In the genomic region with DNA sequence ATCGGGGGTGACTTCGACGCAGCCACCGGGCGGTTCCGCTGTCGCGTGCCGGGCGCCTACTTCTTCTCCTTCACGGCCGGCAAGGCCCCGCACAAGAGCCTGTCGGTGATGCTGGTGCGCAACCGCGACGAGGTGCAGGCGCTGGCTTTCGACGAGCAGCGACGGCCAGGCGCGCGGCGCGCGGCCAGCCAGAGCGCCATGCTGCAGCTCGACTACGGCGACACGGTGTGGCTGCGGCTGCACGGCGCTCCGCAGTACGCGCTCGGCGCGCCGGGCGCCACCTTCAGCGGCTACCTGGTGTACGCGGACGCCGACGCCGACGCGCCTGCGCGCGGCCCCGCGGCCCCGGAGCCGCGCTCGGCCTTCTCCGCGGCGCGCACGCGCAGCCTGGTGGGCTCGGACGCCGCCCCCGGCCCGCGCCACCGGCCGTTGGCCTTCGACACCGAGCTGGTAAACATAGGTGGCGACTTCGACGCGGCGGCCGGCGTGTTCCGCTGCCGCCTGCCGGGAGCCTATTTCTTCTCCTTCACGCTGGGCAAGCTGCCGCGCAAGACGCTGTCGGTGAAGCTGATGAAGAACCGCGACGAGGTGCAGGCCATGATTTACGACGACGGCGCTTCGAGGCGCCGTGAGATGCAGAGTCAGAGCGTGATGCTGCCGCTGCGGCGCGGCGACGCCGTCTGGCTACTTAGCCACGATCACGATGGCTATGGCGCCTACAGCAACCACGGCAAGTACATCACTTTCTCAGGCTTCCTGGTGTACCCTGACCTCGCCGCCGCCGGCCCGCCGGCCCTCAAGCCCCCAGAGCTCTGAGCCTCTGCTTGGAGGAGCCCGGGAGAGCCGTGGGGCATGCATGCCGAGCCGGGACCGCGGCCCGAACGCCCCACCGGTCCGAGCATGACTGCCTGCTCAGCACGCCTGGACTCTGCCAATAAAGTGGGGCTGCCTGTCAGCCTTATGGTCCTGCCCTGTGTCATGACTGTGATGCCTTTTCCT, we compare ENCODE assay signal across 8 mouse cellular contexts. TPM values are rescaled to one million over a fixed set of nuclear protein-coding genes. Genes with fewer than 3 reads are reported as not detected.
DNase-seq lines count a peak whose midpoint lies in the region; ATAC-seq lines count a peak whose summit lies in the region.

No protein-coding gene starts in this region.

- WGBS in heart, embryonic 12.5 days, result 3% methylated on average over 132 of the region's 133 CpGs
- 2% methylated on average over 113 of the region's 133 CpGs for WGBS in kidney, embryonic 14.5 days
- WGBS in lung, embryonic 15.5 days, result 3% methylated on average over 111 of the region's 133 CpGs

- H3K27me3 ChIP-seq in heart, embryonic 12.5 days (replicated peaks), result peaks cover 29% of the 10 kb centered on the region
- peaks cover 33% of the 10 kb centered on the region for H3K27me3 ChIP-seq in kidney, embryonic 14.5 days (ENCODE audit: control insufficient read depth, insufficient read depth, low read length)
- peaks cover 63% of the 10 kb centered on the region for H3K27me3 ChIP-seq in lung, embryonic 15.5 days

- H3K4me2 ChIP-seq in heart, embryonic 12.5 days, result peak overlapping the region; percentile 87
- peak overlapping the region; percentile 89 for H3K4me2 ChIP-seq in kidney, embryonic 14.5 days (replicated peaks; ENCODE audit: low read depth, low read length)
- peak overlapping the region; percentile 90 for H3K4me2 ChIP-seq in lung, embryonic 15.5 days

- peaks cover 49% of the 10 kb centered on the region for H3K4me1 ChIP-seq in heart, embryonic 12.5 days (replicated peaks)
- no peaks in the 10 kb centered on the region; the same call in 1 of the 2 replicates for H3K4me1 ChIP-seq in kidney, embryonic 14.5 days (ENCODE audit: control insufficient read depth, insufficient read depth, low read length)
- H3K4me1 ChIP-seq in lung, embryonic 15.5 days, result peaks cover 26% of the 10 kb centered on the region

- H3K9ac ChIP-seq in heart, embryonic 12.5 days, result peak overlapping the region; percentile 73
- H3K9ac ChIP-seq in kidney, embryonic 14.5 days (ENCODE audit: low read depth, low read length), result peak overlapping the region; percentile 59
- peak overlapping the region; percentile 22 for H3K9ac ChIP-seq in lung, embryonic 15.5 days

- H3K4me3 ChIP-seq in heart, embryonic 12.5 days, result peak overlapping the region; percentile 62
- H3K4me3 ChIP-seq in kidney, embryonic 14.5 days (ENCODE audit: low read length), result peak overlapping the region; percentile 47
- peak overlapping the region; percentile 51 for H3K4me3 ChIP-seq in lung, embryonic 15.5 days

- DNase-seq in ovary, postnatal 10 days (ENCODE audit: low spot score), result peak; percentile 22
- no peak for DNase-seq in ovary, adult 18-20 months (ENCODE audit: low spot score)
- DNase-seq in embryo, embryonic 11 days, result peak; percentile 84
- DNase-seq in ovary, postnatal 14 days (ENCODE audit: low spot score), result peak; percentile 37
- DNase-seq in thymus, postnatal 14 days, result peak; percentile 67

- H3K36me3 ChIP-seq in heart, embryonic 12.5 days, result peaks cover 21% of the 10 kb centered on the region
- peaks cover 16% of the 10 kb centered on the region; the same call in 1 of the 2 replicates for H3K36me3 ChIP-seq in kidney, embryonic 14.5 days (ENCODE audit: control insufficient read depth, insufficient read depth, low read length)
- H3K36me3 ChIP-seq in lung, embryonic 15.5 days, result peaks cover 2% of the 10 kb centered on the region; the same call in 1 of the 2 replicates

- no peaks in the 10 kb centered on the region for H3K9me3 ChIP-seq in heart, embryonic 12.5 days (replicated peaks)
- no peaks in the 10 kb centered on the region for H3K9me3 ChIP-seq in kidney, embryonic 14.5 days (ENCODE audit: control insufficient read depth, low read length)
- no peaks in the 10 kb centered on the region for H3K9me3 ChIP-seq in lung, embryonic 15.5 days

- peak; percentile 83 for ATAC-seq in heart, embryonic 12.5 days (ENCODE audit: insufficient number of reproducible peaks, low FRiP score)
- ATAC-seq in kidney, embryonic 14.5 days (ENCODE audit: low FRiP score, low TSS enrichment), result peak; percentile 71
- peak; percentile 52; the same call in 1 of the 2 replicates for ATAC-seq in lung, embryonic 15.5 days (ENCODE audit: borderline replicate concordance, extremely low read depth, low FRiP score, low TSS enrichment)

- 0 out of 2 replicates have a peak overlapping the region, but pooled peaks have one; percentile 52 for H3K27ac ChIP-seq in heart, embryonic 12.5 days (ENCODE audit: poor library complexity, severe bottlenecking)
- H3K27ac ChIP-seq in kidney, embryonic 14.5 days (ENCODE audit: low read depth, low read length), result no peak overlapping the region
- no peak overlapping the region for H3K27ac ChIP-seq in lung, embryonic 15.5 days

RNA-seq across cellular contexts. Expression of gene C1qtnf4, which starts 4.2 kb away (rescaled TPM):
- polyA plus RNA-seq in heart, embryonic 12.5 days (2016; fragmentation: Nextera tagmentation; extraction: Ambion mirVana), result 16.5 and 18.9 TPM in 2 replicates
- 7.7 and 13.2 TPM in 2 replicates for polyA plus RNA-seq in kidney, embryonic 14.5 days (2014; fragmentation: Nextera tagmentation; extraction: Ambion mirVana)
- 4.0 TPM in 2 replicates for polyA plus RNA-seq in lung, embryonic 15.5 days (2015; fragmentation: Nextera tagmentation; extraction: Ambion mirVana)

RNA-seq across cellular contexts. Expression of gene Kbtbd4, which starts 14.7 kb away (rescaled TPM):
- polyA plus RNA-seq in heart, embryonic 12.5 days (2016; fragmentation: Nextera tagmentation; extraction: Ambion mirVana), result 27.0 and 27.3 TPM in 2 replicates
- polyA plus RNA-seq in kidney, embryonic 14.5 days (2014; fragmentation: Nextera tagmentation; extraction: Ambion mirVana), result 37.5 and 43.4 TPM in 2 replicates
- 36.8 and 37.8 TPM in 2 replicates for polyA plus RNA-seq in lung, embryonic 15.5 days (2015; fragmentation: Nextera tagmentation; extraction: Ambion mirVana)

RNA-seq across cellular contexts. Expression of gene Ndufs3, which starts 14.8 kb away (rescaled TPM):
- polyA plus RNA-seq in heart, embryonic 12.5 days (2016; fragmentation: Nextera tagmentation; extraction: Ambion mirVana), result 332 and 336 TPM in 2 replicates
- 233 and 251 TPM in 2 replicates for polyA plus RNA-seq in kidney, embryonic 14.5 days (2014; fragmentation: Nextera tagmentation; extraction: Ambion mirVana)
- polyA plus RNA-seq in lung, embryonic 15.5 days (2015; fragmentation: Nextera tagmentation; extraction: Ambion mirVana), result 199 and 207 TPM in 2 replicates

RNA-seq across cellular contexts. Expression of gene Mtch2, which starts 42.9 kb away (rescaled TPM):
- polyA plus RNA-seq in heart, embryonic 12.5 days (2016; fragmentation: Nextera tagmentation; extraction: Ambion mirVana), result 201 and 211 TPM in 2 replicates
- 249 and 251 TPM in 2 replicates for polyA plus RNA-seq in kidney, embryonic 14.5 days (2014; fragmentation: Nextera tagmentation; extraction: Ambion mirVana)
- polyA plus RNA-seq in lung, embryonic 15.5 days (2015; fragmentation: Nextera tagmentation; extraction: Ambion mirVana), result 208 and 209 TPM in 2 replicates

RNA-seq across cellular contexts. Expression of gene Celf1, which starts 50.3 kb away (rescaled TPM):
- polyA plus RNA-seq in heart, embryonic 12.5 days (2016; fragmentation: Nextera tagmentation; extraction: Ambion mirVana), result 136 and 141 TPM in 2 replicates
- 50.9 and 77.6 TPM in 2 replicates for polyA plus RNA-seq in kidney, embryonic 14.5 days (2014; fragmentation: Nextera tagmentation; extraction: Ambion mirVana)
- 80.7 and 81.8 TPM in 2 replicates for polyA plus RNA-seq in lung, embryonic 15.5 days (2015; fragmentation: Nextera tagmentation; extraction: Ambion mirVana)

Comparison
In these comparisons a context has a peak if more than half of its experiments do, and no peak if none do; other contexts are left out.
1. H3K9ac ChIP-seq: peak in every context shown above with its lines; median percentile 73 in heart, embryonic 12.5 days; 59 in kidney, embryonic 14.5 days; 22 in lung, embryonic 15.5 days.